Mouse (Mus musculus) cerebellum, adult 2 months (tissue): ENCODE measurements at regions not wholly inside any gene's neighbourhood (a gene's known extent, or its start where the extent isn't known, plus 50 kb on each side); places are given as distances from the start of the nearest gene placed in this dataset.

Experiments
- DNase-seq, 2 experiments: peaks; one replicate each; pipeline ENCODE4 v3.0.0; 2021
- H3K27ac ChIP-seq: fragments of 200-500 bp; 2 replicates; pipeline ENCODE4 v1.5.1; 2012; ENCODE audit warnings: low read length, control low read depth, inconsistent platforms; ENCODE audit not compliant: insufficient read depth
- H3K27me3 ChIP-seq: fragments of 200-500 bp; 2 replicates; pipeline ENCODE4 v1.6.1; 2012; ENCODE audit warnings: inconsistent platforms, mild to moderate bottlenecking, low read length, moderate library complexity; ENCODE audit not compliant: control insufficient read depth, insufficient read depth
- H3K4me1 ChIP-seq: fragments of 200-500 bp; 2 replicates; pipeline ENCODE4 v1.6.1; 2011; ENCODE audit warnings: low read length; ENCODE audit not compliant: control insufficient read depth, insufficient read depth
- H3K4me3 ChIP-seq: fragments of 200-500 bp; replicated peaks from 2 replicates; pipeline ENCODE3; 2011; ENCODE audit warnings: mild to moderate bottlenecking, low read depth, low read length, control low read depth; ENCODE audit not compliant: insufficient read depth
- CTCF ChIP-seq: fragments of 200-500 bp; IDR thresholded peaks from 2 replicates; pipeline ENCODE4 v1.5.1; 2011; ENCODE audit warnings: low read depth, mild to moderate bottlenecking, control low read depth, low read length, moderate library complexity, borderline replicate concordance; ENCODE audit not compliant: insufficient read depth
- POLR2A ChIP-seq: fragments of 200-500 bp; IDR thresholded peaks from 2 replicates; pipeline ENCODE4 v1.6.1; 2011; ENCODE audit warnings: low read length, control low read depth, borderline replicate concordance; ENCODE audit not compliant: insufficient read depth
- WGBS: fragments of 180-500 bp; shearing (Covaris S2); methylation state at CpG from one replicate; pipeline ENCODE4 v1.1.7; 2018; 5-methylcytosine and 5-hydroxymethylcytosine counted together

DNA sequence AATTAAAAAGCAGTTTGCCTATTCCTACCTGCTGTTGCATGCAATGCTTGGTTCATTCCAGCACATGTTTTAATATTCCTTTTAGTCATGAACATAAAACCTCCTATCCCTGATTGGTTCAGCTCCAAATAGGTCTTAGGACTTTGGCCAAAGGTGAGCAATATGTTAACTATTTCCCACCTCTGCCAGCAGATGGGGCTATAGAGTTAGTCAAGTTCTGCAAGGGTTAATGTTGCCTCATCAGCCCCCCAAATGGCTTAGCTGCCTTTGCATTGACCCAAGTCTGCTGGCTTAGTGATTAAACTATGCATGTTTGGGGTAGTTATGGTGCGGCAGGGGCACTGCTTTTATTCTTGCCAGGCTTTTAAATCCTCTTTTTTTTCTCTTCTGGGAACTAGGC, 62.1 kb upstream of the Arhgap24 start:
- DNase-seq: no peak
- 50% methylated on average over 1 of the region's 1 CpGs for WGBS

DNA sequence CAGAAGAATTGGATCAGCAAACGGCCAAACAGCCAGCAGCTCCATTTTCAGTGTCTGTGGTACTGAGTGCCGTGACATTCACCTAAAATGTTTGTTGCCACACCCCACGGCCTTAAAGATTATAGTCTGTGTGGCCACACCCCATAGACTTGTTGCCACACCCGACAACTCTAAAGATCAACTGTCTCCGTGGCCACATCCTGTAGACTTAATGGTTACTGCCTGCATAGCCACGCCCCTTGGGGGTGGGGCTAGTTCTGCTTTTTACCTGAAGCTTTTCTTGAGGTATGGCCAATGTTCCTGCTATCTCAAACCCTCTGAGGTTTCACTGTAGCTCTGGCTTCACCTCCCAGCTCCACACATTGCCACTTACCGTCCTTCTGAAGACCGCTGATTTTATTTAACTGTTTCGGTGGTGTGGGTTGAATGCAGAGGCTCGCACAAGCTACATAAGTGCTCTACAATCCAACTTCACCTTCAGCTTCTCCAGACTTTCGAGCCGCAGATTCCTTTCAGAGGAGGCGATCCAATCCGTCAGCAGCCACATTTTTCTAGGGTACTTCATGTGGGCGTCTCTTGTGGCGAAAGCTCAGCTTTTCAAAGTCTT, 56.5 kb upstream of the Arhgap24 start:
- no peak for TF ChIP-seq CTCF
- TF ChIP-seq POLR2A: no peak

More for the DNA sequence above, 62.1 kb upstream of the Arhgap24 start:
- H3K27me3 ChIP-seq: no peaks in the 10 kb centered on the region
- H3K27ac ChIP-seq: no peak overlapping the region
- no peaks in the 10 kb centered on the region for H3K4me1 ChIP-seq
- no peak for TF ChIP-seq CTCF
- no peak for TF ChIP-seq POLR2A
- no peak overlapping the region for H3K4me3 ChIP-seq

DNA sequence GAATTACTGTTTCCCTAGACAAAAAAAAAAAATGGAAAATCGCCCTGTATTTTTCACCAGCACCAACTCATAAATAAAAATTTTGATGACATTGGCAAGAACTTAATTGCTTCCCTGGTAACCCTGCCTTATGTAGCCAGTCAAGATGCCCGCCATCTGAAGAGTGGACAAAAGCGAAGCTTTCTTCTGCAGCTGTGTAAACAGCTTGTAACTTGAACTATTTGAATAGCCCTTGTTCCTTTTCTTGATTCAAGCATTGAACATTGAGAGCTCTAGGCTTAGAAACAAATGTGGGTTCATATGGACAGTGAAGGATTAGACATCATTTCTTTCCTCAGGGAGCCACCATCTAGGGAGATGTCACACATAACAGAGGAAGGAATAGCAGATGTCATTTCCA, 52.9 kb upstream of the Arhgap24 start:
- no peak overlapping the region for H3K4me3 ChIP-seq
- 81% methylated on average over 3 of the region's 3 CpGs for WGBS
- no peak for TF ChIP-seq CTCF
- TF ChIP-seq POLR2A: no peak
- no peak overlapping the region for H3K27ac ChIP-seq
- H3K27me3 ChIP-seq: no peaks in the 10 kb centered on the region
- H3K4me1 ChIP-seq: no peaks in the 10 kb centered on the region
- DNase-seq: no peak

More for the DNA sequence above, 56.5 kb upstream of the Arhgap24 start:
- 88% methylated on average over 16 of the region's 16 CpGs for WGBS
- DNase-seq: no peak
- Histone ChIP-seq H3K27me3 (no peaks in the 10 kb centered on the region), H3K27ac (no peak overlapping the region), H3K4me1 (no peaks in the 10 kb centered on the region), H3K4me3 (no peak overlapping the region)
